Mouse (Mus musculus) embryonic fibroblast, embryonic 13.5 days (primary cell): ENCODE data around the gene Srpk1. TPM values are rescaled to one million over a fixed set of nuclear protein-coding genes. Genes with fewer than 3 reads are reported as not detected.
A peak's percentile ranks its signal among the peaks of the same experiment; 100 is the strongest.

ENCODE experiments used
- H3K27ac ChIP-seq: 2 replicates; pipeline ENCODE4 v1.5.1; 2012; ENCODE audit warnings: low read length, control low read depth, inconsistent platforms; ENCODE audit not compliant: insufficient read depth
- H3K4me1 ChIP-seq: 2 replicates; pipeline ENCODE4 v1.6.1; 2011; ENCODE audit warnings: low read length; ENCODE audit not compliant: control insufficient read depth, insufficient read depth
- H3K4me3 ChIP-seq: 2 replicates; pipeline ENCODE4 v1.5.1; 2011; ENCODE audit warnings: mild to moderate bottlenecking, control low read depth, low read length; ENCODE audit not compliant: insufficient read depth
- CTCF ChIP-seq: IDR thresholded peaks from 2 replicates; pipeline ENCODE4 v1.5.1; 2011; ENCODE audit warnings: mild to moderate bottlenecking, control low read depth, low read length, moderate library complexity, borderline replicate concordance; ENCODE audit not compliant: insufficient read depth
- POLR2A ChIP-seq: IDR thresholded peaks from 2 replicates; pipeline ENCODE4 v1.6.1; 2011; ENCODE audit warnings: low read depth, mild to moderate bottlenecking, control low read depth, low read length, moderate library complexity
- polyA plus RNA-seq: library from polyadenylated mRNA; stranded (reverse); fragments of >200 nt; gene quantifications from 2 replicates; pipeline ENCODE4 v1.2.4, GENCODE M21; 2011; ENCODE audit warnings: low read depth; ENCODE audit not compliant: missing spikeins, insufficient read length

The Srpk1 gene
- polyA plus RNA-seq, 1 experiment: 115 TPM

GRCm38 (mm10) chr17:28618124-28618523 is 4.4 kb downstream of the Srpk1 start:
- TF ChIP-seq POLR2A (no peak), CTCF (no peak)
- H3K27ac ChIP-seq: no peak overlapping the region
- H3K4me3 ChIP-seq: no peak overlapping the region
- H3K4me1 ChIP-seq: no peaks in the 10 kb centered on the region

- Histone ChIP-seq H3K4me3 (no peak overlapping the region), H3K4me1 (no peaks in the 10 kb centered on the region), H3K27ac (no peak overlapping the region)
- TF ChIP-seq CTCF (no peak), POLR2A (no peak)
Observed at GRCm38 (mm10) chr17:28617636-28618035, 4.9 kb downstream of the Srpk1 start.

- H3K4me1 ChIP-seq: no peaks in the 10 kb centered on the region
- no peak overlapping the region for H3K27ac ChIP-seq
- TF ChIP-seq CTCF: no peak
- no peak overlapping the region for H3K4me3 ChIP-seq
Observed at GRCm38 (mm10) chr17:28615332-28615731, 7.2 kb downstream of the Srpk1 start.

- Histone ChIP-seq H3K4me3 (no peak overlapping the region), H3K4me1 (no peaks in the 10 kb centered on the region), H3K27ac (no peak overlapping the region)
- no peak for TF ChIP-seq POLR2A
- no peak for TF ChIP-seq CTCF
Observed at GRCm38 (mm10) chr17:28613096-28613495, 9.4 kb downstream of the Srpk1 start.

- Histone ChIP-seq H3K4me3 (no peak overlapping the region), H3K4me1 (no peaks in the 10 kb centered on the region), H3K27ac (no peak overlapping the region)
- no peak for TF ChIP-seq CTCF
- no peak for TF ChIP-seq POLR2A
Observed at GRCm38 (mm10) chr17:28612603-28613002, 9.9 kb downstream of the Srpk1 start.

- Histone ChIP-seq H3K27ac (no peak overlapping the region), H3K4me1 (no peaks in the 10 kb centered on the region), H3K4me3 (no peak overlapping the region)
- TF ChIP-seq CTCF (no peak), POLR2A (no peak)
Observed at GRCm38 (mm10) chr17:28609543-28609942, 13.0 kb downstream of the Srpk1 start.

GRCm38 (mm10) chr17:28601557-28602250 is 20.8 kb downstream of the Srpk1 start:
- no peak for TF ChIP-seq CTCF
- TF ChIP-seq POLR2A: no peak
- Histone ChIP-seq H3K4me3 (no peak overlapping the region), H3K27ac (no peak overlapping the region), H3K4me1 (no peaks in the 10 kb centered on the region)

- H3K4me3 ChIP-seq: no peak overlapping the region
- no peak for TF ChIP-seq CTCF
- TF ChIP-seq POLR2A: no peak
- no peaks in the 10 kb centered on the region for H3K4me1 ChIP-seq
- H3K27ac ChIP-seq: no peak overlapping the region
Observed at GRCm38 (mm10) chr17:28600780-28601179, 21.7 kb downstream of the Srpk1 start.

GRCm38 (mm10) chr17:28593965-28594364 is 28.5 kb downstream of the Srpk1 start:
- TF ChIP-seq CTCF (no peak), POLR2A (no peak)
- Histone ChIP-seq H3K4me1 (no peaks in the 10 kb centered on the region), H3K4me3 (no peak overlapping the region), H3K27ac (no peak overlapping the region)

GRCm38 (mm10) chr17:28592998-28593397 is 29.5 kb downstream of the Srpk1 start:
- TF ChIP-seq CTCF: peak; percentile 65
- TF ChIP-seq POLR2A: no peak
- H3K27ac ChIP-seq: no peak overlapping the region
- H3K4me1 ChIP-seq: peaks cover 3% of the 10 kb centered on the region; the same call in 1 of the 2 replicates
- H3K4me3 ChIP-seq: no peak overlapping the region
